Mouse (Mus musculus): ENCODE data around the gene Txnrd1. TPM values are rescaled to one million over a fixed set of nuclear protein-coding genes. Genes with fewer than 3 reads are reported as not detected.

Gene Txnrd1
- total RNA-seq, 2 experiments from 2014 or later = 30.6 to 35.2 TPM

DNA sequence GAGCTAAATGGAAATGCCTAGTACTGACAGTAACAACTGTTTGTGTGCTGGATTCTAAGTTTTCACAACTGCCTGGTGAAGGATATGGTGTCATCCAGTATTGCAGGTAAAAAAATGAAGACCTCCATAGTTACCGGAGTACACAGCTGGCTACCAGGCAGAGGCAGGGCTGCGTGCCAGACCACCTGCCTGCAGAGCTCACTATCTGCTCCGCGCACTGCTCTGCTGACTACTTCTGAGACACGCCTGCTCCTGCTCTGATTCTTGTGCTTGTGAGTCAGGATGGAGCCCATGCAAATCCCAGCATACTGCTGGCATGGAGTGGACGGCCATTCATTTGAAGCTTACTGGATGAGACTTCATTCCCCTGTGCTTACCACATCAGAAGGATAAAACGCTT, 30.1 kb downstream of the Txnrd1 start:
- DNase-seq = peak; percentile 38

DNA sequence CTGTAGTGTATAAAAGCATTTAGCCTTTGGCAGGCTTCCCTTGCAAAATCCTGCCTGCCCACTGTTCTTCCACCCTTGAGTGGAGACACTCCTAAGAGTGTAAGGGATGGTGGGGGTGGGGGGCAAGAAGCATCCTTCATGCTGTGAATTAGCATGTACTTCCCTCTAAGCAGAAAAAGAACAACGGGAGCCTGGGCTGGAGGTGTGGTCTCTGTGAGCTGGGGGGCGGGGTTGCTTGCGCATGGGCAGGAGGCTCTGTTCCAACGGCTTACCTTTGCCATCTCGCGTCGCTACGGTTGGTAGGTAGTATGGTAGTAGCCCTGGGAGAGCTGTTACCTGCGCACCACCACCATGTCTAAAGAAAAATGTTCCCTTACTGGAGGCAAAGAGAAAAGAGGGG, 32.6 kb downstream of the Txnrd1 start, which contains the start of gene Eid3:
Gene Eid3 (plus strand): TSS at position 271 of the 400 bp plus-strand sequence.
- DNase-seq = no peak

DNA sequence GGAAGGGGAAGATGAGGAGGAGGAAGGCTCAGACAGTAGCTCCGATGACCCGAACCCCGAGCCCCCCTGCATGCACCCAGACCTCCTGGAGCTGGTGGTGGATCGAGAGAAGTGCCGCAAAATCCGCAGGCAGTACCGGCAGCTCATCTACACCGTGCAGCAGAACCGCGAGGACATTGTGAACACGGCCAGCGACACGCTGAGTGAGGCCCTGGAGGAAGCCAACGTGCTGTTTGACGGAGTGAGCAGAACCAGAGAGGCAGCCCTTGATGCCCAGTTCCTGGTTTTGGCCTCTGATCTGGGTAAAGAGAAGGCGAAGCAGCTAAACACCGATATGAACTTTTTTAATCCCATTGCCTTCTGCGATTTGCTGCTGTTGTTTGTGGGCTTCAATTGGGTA, 33.1 kb downstream of the Txnrd1 start:
- no peak for DNase-seq

DNA sequence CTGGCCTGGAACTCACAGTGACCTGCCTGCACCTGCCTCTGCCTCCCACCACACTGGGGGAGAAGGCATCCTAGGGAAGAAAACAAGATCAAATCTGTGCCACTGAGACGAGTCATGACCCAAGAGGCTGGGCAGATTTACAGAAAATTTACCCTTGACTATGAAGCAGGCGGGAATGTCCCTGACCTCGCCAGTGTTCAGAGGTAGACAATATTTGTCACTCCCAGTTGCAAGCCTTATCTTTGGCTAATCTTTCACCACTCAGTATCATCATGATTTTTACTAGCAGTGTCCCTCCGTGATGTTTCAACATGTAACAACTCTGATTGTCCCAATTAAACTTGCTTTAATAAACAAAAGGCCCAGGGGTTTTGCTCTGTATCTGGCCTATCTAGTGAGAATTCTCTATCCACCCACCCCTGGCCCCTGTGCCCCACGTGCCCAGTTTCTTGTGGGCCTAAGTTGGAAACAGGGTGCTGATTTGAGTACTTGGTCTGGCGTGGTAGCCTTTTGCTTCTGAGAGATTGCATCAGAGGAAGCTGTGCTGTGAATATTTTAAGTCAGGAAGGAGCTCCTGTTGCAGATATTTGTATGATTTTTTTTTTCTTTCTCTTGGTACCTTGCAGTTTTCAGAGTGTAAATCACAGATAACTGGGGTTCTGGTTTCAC, 34.8 kb downstream of the Txnrd1 start:
- no peak for DNase-seq

DNA sequence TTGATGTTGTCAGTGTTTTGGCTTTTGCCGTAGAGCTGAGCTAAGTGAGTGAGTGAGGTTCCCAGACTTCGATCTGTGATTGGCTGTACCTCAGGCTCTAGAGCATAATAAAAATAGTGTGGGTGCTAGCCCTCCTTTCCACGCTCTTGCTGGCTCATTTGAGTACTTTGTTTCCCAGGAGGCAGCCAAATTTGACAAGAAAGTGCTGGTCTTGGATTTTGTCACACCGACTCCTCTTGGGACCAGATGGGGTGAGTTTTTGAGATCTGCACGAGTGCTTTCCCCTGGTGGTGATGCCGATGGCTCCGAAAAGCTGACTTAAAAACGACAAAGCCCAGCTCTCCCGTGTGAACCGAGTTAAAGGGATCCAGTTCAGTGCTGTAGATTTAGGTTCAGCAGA, 41.7 kb downstream of the Txnrd1 start:
- no peak for DNase-seq

DNA sequence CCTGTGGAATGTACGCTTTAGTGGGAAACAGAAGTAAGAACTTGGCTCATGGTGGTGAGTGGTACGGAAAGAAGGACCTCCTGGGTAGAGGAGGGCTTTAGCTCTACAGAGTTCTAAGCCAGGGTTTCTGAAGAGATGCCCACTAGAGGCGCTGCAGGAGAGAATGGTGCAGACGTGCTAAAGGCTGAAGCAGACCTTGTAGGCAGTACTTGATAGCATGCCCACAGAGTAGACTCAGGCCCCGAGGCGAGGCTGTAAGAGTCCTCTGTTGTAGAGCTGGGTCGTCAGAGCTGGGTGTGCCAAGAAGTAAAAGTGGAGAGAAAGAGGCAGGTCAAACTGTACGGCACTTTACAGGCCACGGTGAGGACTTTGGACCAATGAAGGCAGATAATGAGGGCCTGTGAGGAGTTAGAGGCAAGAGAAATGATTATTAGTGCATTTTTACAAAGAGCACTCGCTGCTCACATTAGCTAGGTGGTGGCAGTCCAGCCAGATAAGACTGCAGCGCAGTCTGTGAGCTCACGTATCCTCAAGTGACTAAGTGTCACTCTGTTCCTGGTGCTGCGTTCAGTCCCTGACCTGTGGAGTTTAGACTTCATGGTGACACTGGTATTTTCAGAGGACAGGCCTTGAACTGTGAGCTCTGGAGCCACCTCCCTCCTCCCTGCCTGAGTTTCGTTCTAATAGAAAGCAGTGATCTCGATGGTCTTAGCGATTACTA, 42.5 kb downstream of the Txnrd1 start:
- no peak for DNase-seq

DNA sequence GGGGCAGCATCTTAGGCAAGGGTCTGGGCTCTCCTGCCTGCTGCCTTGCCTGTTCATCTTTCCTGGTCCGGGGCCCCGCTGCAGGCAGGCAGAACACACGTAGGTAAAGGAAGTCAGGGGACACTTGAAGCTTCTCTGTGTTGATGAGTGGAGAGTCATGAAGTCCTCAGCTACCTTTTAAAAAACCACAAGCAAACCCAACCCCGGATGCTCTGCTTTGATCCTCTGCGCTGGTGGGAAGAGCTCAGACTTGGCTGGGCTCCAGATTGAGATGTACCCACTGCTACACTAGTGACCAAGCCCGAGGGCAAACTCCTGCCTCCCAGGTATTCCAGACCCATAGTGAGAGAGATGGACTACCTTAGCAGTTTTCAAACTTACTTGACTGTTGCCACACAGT, 53.6 kb downstream of the Txnrd1 start:
- no peak for DNase-seq

DNA sequence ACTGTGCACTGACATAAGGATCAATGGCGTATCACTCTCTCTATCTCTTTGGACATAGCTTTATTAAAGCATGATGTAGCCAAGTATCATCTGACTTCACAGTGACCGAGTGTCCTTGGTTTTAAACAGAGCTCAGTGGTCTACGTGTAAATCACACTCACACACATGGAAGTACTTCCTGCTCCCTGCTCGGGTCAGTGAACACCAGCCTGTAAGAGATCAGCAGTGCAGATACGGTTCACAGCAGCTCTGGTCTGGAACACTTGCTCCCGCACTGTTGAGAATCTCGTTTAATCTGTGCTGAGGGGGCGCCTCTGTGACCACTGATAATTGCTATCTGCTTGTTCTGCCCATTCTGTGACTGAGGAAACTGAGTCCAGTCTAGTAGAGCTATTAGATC, 54.8 kb downstream of the Txnrd1 start:
- DNase-seq = no peak

DNA sequence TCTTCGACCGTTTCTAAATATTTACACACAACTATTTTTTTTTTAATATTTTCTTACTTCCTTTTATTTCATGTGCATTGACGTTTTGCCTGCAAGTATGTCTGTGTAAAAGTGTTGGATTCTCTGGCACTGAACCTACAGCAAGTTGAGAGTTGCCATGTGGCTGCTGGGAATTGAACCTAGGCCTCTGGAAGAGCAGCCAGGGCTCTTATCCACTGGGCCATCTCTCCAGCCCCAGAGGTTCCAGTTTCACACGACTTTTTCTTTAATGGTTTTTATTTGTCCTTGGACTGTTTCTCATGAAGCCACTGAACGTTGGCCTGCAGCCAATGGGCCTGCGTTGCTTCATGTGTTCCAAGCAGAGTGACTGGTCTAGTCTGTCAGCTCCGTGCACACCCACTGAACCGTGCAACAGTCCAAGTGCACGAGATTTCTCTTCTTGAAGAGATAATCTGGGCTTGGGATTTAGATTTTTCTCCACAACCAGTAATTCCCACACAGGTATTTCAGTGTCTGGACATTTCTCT, 55.8 kb downstream of the Txnrd1 start:
- peak; percentile 44 for DNase-seq

DNA sequence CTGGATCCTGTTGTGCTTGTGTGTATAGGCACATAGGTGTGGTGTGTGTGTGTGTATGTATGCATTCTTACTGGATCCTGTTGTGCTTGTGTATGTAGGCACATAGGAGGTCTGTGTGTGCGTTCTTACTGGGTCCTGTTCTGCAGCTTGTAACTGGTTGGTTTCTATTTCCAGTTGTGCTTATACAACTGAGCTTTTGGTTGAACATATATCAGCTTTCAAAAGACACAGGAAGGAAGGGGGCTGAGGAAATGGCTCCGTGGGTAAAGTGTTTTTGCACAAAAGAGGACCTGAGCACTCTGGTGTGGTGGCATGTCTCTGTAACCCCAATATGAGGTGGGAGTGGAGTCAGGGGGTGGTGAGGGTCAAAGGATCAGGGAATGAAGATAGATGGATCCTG, 57.2 kb downstream of the Txnrd1 start:
- DNase-seq = no peak

DNA sequence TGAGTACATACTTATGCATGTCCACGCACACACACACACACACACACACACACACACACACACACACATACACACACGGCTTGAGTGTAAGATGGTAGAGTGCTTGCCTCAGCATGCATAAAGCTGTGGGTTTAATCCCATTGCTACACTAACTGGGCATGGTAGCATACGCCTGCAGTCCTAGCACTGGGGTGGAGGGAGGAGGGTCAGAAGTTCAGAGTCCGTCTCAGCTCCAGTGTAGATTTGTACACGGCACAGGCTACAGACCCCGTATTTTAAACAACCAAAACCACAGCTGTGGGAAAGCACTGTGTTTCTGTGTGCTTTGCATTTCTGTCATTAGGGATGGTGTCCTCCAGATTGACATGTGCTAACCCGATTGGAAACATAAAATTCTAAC, 57.7 kb downstream of the Txnrd1 start:
- DNase-seq = no peak

DNA sequence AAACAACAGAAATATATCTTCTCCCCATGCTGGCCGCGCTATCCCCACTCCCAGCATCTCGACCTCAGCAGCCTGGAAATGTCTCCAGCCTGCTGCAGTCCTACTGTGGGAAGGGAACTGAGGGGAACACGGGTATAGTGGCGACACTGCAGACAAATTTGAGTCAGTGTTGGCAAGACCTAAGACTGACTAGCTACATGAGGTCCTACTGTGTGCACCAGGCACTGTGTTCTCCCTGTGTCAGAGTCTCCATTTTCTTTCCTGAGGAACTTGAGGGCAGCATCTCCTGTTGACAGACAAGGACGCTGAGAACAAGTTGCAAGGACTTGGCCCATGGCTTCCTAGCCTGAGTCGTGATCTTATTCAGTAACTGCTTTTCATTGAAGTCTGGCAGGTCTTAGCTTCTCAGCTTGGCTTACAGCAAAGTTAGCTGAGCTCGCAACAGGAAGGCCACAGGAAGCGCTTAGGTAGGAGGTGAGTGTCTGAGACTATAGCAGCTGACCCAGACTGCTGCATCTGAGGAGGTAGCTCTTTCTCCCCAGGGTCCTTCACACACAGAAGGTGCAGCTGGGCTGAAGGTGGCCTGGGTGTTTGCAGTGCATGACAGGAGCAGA, 58.8 kb downstream of the Txnrd1 start:
- no peak for DNase-seq

DNA sequence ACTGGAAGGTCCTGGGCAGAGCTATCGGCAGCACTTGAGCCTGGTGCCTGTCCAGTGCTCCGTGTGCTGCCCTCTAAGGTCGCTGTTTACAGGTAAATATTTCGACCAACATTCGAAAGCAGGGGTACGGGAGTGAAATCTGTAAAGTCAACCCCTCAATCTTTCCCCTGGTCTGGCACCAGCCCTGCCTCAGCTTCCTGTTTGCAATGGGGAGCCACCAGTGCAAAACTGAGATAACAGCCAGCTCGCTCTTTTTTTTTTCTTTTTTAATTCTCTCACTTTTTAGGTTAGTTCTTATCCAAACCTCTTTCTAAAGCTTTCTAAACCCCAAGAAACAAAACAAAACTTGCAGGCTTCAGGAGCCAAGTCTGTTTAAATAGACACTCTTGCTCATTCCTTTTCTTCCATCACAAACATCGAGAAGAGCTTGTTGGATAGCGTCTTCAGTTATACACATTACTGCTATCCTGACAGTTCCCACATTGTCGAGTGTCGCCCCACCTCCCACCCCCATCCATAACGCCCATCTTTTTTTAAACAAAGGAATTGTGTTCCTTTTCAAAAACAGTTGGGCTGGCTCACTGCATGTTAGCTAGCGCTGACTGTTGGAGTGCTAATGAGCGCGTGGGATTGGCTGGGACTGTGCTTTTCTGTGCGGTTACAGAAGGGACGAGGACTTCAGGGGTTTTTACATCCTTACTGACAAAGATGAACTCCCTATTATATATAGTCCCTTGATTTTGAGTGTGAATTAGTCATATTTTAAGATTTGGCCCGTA, 60.3 kb downstream of the Txnrd1 start:
- no peak for DNase-seq

DNA sequence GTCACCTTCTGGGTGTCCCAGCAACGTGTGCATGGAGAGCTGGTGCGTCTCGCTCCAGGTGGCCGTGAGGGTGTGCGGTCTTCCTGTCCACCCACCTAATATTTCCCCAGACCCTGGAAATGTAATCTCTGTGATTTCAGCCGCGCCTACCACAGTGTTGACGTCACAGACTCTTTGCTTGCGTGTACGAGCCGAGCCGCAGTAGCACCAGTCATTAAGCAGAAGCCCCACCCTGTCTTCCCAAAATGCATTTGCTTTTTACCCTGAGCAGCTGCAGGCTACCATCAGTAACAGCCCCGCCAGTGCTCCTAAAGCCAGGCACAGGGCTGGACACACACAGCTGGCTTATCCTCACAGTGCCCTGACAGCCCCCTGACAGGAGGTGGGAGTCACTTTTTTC, 64.2 kb downstream of the Txnrd1 start:
- DNase-seq = no peak

DNA sequence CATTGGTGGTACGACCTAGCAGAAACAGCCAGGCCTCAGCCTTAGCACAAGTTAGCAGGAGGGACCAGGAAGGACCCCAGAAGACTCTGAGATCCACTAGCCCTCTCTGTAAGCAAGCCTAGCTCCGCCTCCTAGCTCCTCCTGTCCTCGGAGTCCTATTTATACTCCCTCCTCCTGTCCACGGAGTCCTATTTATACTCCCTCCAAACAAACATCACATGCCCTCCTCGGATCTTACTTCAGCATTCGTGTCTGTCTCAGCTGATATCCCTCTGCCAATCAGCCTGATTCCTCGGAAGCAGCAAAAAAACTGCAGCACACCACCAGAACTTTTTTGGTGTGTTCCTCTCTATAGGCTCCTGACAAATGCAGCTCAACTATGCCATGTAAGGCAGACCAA, 65.1 kb downstream of the Txnrd1 start:
- no peak for DNase-seq

DNA sequence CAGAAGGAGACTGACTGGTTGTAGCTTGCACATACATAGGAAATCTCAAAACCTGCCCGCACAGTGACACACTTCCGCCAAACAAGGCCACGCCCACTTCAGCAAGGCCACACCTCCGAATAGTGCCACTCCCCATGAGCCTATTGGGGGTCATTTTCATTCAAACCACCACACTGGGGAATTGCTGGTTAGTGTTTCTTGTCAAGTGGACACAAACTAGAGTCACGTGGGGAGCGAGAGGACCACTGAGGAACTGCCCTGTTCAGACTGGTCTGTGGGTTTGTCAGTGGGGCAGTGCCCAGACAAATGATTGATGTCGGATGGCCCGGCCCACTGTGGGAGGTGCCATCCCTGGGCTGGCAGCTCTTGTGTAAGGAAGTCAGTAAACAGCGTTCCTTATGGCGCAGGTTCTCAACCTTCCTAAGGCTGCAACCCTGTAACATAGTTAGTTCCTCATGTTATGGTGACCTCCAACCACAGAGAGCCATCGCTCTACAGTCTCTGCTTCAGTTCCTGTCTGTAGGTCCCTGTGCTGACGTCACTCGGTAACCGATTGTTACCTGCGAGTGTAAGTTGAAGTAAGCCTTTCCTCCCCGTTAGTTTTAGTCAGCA, 66.2 kb downstream of the Txnrd1 start:
- no peak for DNase-seq

DNA sequence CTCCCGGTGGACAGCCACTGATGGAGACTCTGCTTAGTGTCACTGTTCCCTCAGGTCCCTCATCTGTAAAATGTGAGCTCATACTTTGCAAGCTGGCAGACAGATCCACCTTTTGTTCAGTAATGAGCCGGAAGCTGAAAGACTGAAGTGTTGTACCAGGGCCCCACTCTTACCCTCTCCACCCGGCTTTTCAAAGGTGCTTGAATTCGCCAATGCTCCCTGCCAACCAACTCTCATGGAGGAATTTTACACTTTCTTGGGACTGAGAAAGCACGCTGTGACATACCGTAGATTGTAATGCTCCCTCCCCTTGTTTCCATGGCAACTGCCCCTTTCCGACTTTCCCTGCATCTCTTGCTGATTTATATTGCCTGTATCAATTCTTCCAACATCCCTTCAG, 66.8 kb downstream of the Txnrd1 start:
- DNase-seq = no peak

DNA sequence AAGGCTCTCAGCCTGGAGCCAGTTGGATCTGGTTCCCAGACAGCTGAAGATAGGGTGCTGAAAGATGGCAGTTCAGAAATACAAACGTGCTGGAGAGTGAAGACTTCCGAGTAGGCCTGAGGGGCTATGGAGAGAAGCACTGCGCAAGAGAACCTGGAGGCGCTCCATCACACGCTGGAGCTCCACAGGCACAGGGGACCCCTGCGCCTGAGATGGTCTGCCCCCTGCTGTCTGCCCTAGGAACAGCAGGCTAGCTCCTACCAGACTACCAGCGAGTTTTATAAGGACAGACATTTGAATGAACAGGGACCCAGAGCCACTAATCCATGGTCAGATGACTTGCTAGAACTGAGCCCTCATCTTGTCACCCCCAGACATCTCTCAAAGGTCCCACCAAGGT, 67.7 kb downstream of the Txnrd1 start:
- peak; percentile 91 for DNase-seq

DNA sequence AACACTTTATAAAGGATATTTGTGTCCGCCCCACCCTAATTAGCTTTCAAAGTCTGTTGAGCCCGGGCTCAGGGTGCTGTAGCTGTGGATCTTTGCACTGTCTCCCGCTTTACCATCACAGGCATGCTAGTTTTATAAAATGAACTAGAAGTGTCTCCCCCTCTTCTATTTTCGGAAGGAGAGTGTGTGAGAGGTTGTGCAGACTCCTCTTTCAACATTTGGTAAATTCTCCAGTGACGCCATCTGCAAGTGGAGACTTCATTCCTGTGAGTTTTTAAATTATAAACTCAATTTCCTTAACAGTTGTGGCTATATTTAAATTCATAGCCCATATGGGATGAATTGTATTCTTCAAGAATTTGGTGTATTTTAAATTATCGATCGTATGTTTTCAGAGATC, 74.8 kb downstream of the Txnrd1 start:
- DNase-seq = no peak

DNA sequence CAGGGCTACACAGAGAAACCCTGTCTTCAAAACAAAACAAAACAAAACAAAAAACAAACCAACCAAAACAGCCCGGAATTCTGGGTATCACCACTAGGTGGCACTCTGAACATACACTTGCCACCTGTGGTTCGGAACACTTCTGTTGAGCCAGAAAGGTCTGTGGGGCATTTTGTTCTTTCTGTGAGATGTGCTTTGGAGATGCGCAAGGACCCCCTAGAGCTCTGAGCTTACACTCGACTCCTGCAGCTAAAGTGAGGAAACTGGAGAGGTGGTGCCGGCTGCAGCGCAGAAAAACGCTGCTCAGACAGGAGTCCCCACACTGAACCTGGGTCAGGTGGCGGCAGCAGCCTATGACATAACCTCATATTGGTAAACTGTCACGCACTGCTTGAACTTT, 75.6 kb downstream of the Txnrd1 start:
- DNase-seq = peak; percentile 64

DNA sequence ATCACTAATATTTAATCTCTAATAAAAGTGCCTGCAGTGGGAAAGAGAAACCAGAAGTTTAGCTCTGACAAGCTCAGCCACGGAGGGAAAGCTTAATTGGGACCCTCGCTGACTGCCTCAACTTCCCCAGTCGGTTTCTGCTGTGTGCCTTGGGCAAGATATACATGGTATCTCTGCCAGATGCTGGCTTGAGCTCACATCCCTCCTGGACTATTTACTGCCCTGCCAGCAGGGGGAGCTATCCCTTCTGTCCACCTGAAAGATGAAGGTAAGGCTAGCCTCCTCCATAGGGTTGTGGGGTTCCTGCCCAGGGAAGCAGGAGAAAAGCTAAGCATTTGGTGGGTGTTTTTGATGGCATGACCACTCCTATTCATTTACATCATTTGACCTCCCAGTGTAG, 76.4 kb downstream of the Txnrd1 start:
- DNase-seq = no peak

DNA sequence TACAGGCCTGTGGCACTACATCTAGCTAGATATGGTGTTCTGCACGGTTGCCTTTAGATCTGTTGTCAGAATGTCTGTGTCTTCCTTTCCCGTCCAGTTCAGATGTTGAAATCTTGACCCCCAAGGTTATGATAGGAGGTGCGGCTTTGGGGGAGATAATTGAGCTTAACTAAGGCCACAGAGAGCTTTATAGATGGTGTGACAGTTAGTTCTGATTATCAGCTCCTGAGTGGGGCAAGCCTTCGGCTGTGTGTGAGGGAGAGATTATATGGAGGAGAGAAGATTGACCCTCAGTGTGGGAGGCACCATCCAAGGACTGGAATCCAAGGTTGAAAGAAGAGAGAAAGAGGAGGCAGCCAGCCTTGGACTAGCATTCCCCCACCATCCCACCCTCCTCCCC, 79.5 kb downstream of the Txnrd1 start:
- DNase-seq = no peak

Measured in gastrocnemius, postnatal 10 days (tissue).